Mouse (Mus musculus): ENCODE data around the gene Arnt2. TPM values are rescaled to one million over a fixed set of nuclear protein-coding genes. Genes with fewer than 3 reads are reported as not detected.

Arnt2 gene
- polyA plus RNA-seq, 1 experiment: 15.3 TPM

GRCm38 (mm10) chr7:84401641-84402455 is 8.1 kb downstream of the Arnt2 start:
- TF ChIP-seq CTCF (conservative IDR thresholded peaks at IDR 0.05; ENCODE audit: insufficient read depth, insufficient read length, low read depth, low read length) (no peak), POLR2A (IDR thresholded peaks at IDR 0.05; ENCODE audit: low read depth, low read length) (no peak)
- Histone ChIP-seq H3K27me3 (replicated peaks; ENCODE audit: control insufficient read depth, insufficient read depth, low read length) (no peaks in the 10 kb centered on the region), H3K4me1 (ENCODE audit: control insufficient read depth, insufficient read depth, low read length) (no peaks in the 10 kb centered on the region), H3K4me3 (ENCODE audit: insufficient read depth, low read depth, low read length) (no peak overlapping the region), H3K27ac (ENCODE audit: insufficient read depth, low read depth, low read length) (no peak overlapping the region), H3K36me3 (ENCODE audit: control insufficient read depth, insufficient read depth, low read length) (no peaks in the 10 kb centered on the region)
- WGBS: 57% methylated on average over 9 of the region's 9 CpGs
- DNase-seq: no peak

GRCm38 (mm10) chr7:84397320-84397719 is 12.7 kb downstream of the Arnt2 start:
- H3K4me3 ChIP-seq (ENCODE audit: insufficient read depth, low read depth, low read length): no peak overlapping the region
- whole genome bisulfite sequencing: 66% methylated on average over 1 of the region's 1 CpGs
- DNase-seq: no peak

GRCm38 (mm10) chr7:84396581-84396980 is 13.4 kb downstream of the Arnt2 start:
- no peak for DNase-seq
- Histone ChIP-seq H3K4me3 (ENCODE audit: insufficient read depth, low read depth, low read length) (no peak overlapping the region), H3K27me3 (replicated peaks; ENCODE audit: control insufficient read depth, insufficient read depth, low read length) (no peaks in the 10 kb centered on the region), H3K4me1 (ENCODE audit: control insufficient read depth, insufficient read depth, low read length) (no peaks in the 10 kb centered on the region), H3K27ac (ENCODE audit: insufficient read depth, low read depth, low read length) (no peak overlapping the region), H3K36me3 (ENCODE audit: control insufficient read depth, insufficient read depth, low read length) (no peaks in the 10 kb centered on the region)
- TF ChIP-seq POLR2A (IDR thresholded peaks at IDR 0.05; ENCODE audit: low read depth, low read length): no peak
- TF ChIP-seq CTCF (conservative IDR thresholded peaks at IDR 0.05; ENCODE audit: insufficient read depth, insufficient read length, low read depth, low read length): no peak
- WGBS: 94% methylated on average over 3 of the region's 3 CpGs

More at GRCm38 (mm10) chr7:84397320-84397719, 12.7 kb downstream of the Arnt2 start:
- H3K4me1 ChIP-seq (ENCODE audit: control insufficient read depth, insufficient read depth, low read length): no peaks in the 10 kb centered on the region
- no peaks in the 10 kb centered on the region for H3K27me3 ChIP-seq (replicated peaks; ENCODE audit: control insufficient read depth, insufficient read depth, low read length)
- H3K36me3 ChIP-seq (ENCODE audit: control insufficient read depth, insufficient read depth, low read length): no peaks in the 10 kb centered on the region
- TF ChIP-seq CTCF (conservative IDR thresholded peaks at IDR 0.05; ENCODE audit: insufficient read depth, insufficient read length, low read depth, low read length): no peak
- TF ChIP-seq POLR2A (IDR thresholded peaks at IDR 0.05; ENCODE audit: low read depth, low read length): no peak
- H3K27ac ChIP-seq (ENCODE audit: insufficient read depth, low read depth, low read length): no peak overlapping the region

- Histone ChIP-seq H3K36me3 (ENCODE audit: control insufficient read depth, insufficient read depth, low read length) (no peaks in the 10 kb centered on the region), H3K4me3 (ENCODE audit: insufficient read depth, low read depth, low read length) (no peak overlapping the region), H3K27me3 (replicated peaks; ENCODE audit: control insufficient read depth, insufficient read depth, low read length) (no peaks in the 10 kb centered on the region), H3K27ac (ENCODE audit: insufficient read depth, low read depth, low read length) (no peak overlapping the region), H3K4me1 (ENCODE audit: control insufficient read depth, insufficient read depth, low read length) (no peaks in the 10 kb centered on the region)
- TF ChIP-seq POLR2A (IDR thresholded peaks at IDR 0.05; ENCODE audit: low read depth, low read length): no peak
- TF ChIP-seq CTCF (conservative IDR thresholded peaks at IDR 0.05; ENCODE audit: insufficient read depth, insufficient read length, low read depth, low read length): no peak
- no peak for DNase-seq
- WGBS: 82% methylated on average over 3 of the region's 3 CpGs
Measured at GRCm38 (mm10) chr7:84387826-84388225, 22.1 kb downstream of the Arnt2 start.

- Histone ChIP-seq H3K4me3 (ENCODE audit: insufficient read depth, low read depth, low read length) (no peak overlapping the region), H3K36me3 (ENCODE audit: control insufficient read depth, insufficient read depth, low read length) (no peaks in the 10 kb centered on the region), H3K27ac (ENCODE audit: insufficient read depth, low read depth, low read length) (no peak overlapping the region), H3K27me3 (replicated peaks; ENCODE audit: control insufficient read depth, insufficient read depth, low read length) (no peaks in the 10 kb centered on the region), H3K4me1 (ENCODE audit: control insufficient read depth, insufficient read depth, low read length) (no peaks in the 10 kb centered on the region)
- no peak for TF ChIP-seq POLR2A (IDR thresholded peaks at IDR 0.05; ENCODE audit: low read depth, low read length)
- 80% methylated on average over 1 of the region's 1 CpGs for WGBS
- no peak for DNase-seq
Measured at GRCm38 (mm10) chr7:84386472-84386871, 23.5 kb downstream of the Arnt2 start.

GRCm38 (mm10) chr7:84384778-84385177 is 25.2 kb downstream of the Arnt2 start:
- H3K36me3 ChIP-seq (ENCODE audit: control insufficient read depth, insufficient read depth, low read length): no peaks in the 10 kb centered on the region
- H3K4me3 ChIP-seq (ENCODE audit: insufficient read depth, low read depth, low read length): no peak overlapping the region
- no peaks in the 10 kb centered on the region for H3K27me3 ChIP-seq (replicated peaks; ENCODE audit: control insufficient read depth, insufficient read depth, low read length)
- no peak overlapping the region for H3K27ac ChIP-seq (ENCODE audit: insufficient read depth, low read depth, low read length)
- no peak for DNase-seq
- no peaks in the 10 kb centered on the region for H3K4me1 ChIP-seq (ENCODE audit: control insufficient read depth, insufficient read depth, low read length)
- TF ChIP-seq POLR2A (IDR thresholded peaks at IDR 0.05; ENCODE audit: low read depth, low read length) (no peak), CTCF (conservative IDR thresholded peaks at IDR 0.05; ENCODE audit: insufficient read depth, insufficient read length, low read depth, low read length) (no peak)
- 89% methylated on average over 4 of the region's 4 CpGs for WGBS

- no peaks in the 10 kb centered on the region for H3K4me1 ChIP-seq (ENCODE audit: control insufficient read depth, insufficient read depth, low read length)
- no peaks in the 10 kb centered on the region for H3K36me3 ChIP-seq (ENCODE audit: control insufficient read depth, insufficient read depth, low read length)
- no peak for TF ChIP-seq POLR2A (IDR thresholded peaks at IDR 0.05; ENCODE audit: low read depth, low read length)
- TF ChIP-seq CTCF (conservative IDR thresholded peaks at IDR 0.05; ENCODE audit: insufficient read depth, insufficient read length, low read depth, low read length): no peak
- H3K27me3 ChIP-seq (replicated peaks; ENCODE audit: control insufficient read depth, insufficient read depth, low read length): no peaks in the 10 kb centered on the region
- no peak overlapping the region for H3K27ac ChIP-seq (ENCODE audit: insufficient read depth, low read depth, low read length)
- H3K4me3 ChIP-seq (ENCODE audit: insufficient read depth, low read depth, low read length): no peak overlapping the region
- 90% methylated on average over 7 of the region's 7 CpGs for WGBS
- no peak for DNase-seq
Measured at GRCm38 (mm10) chr7:84384086-84384485, 25.9 kb downstream of the Arnt2 start.
